Mouse (Mus musculus) skeletal muscle tissue, adult 2 months (tissue): Measurements from ENCODE around the gene Tll1.

ENCODE experiments used
- DNase-seq: peaks from one replicate; pipeline ENCODE4 v3.0.0-alpha.2; 2012; ENCODE audit warnings: low read depth, low spot score

Tll1 gene

DNA sequence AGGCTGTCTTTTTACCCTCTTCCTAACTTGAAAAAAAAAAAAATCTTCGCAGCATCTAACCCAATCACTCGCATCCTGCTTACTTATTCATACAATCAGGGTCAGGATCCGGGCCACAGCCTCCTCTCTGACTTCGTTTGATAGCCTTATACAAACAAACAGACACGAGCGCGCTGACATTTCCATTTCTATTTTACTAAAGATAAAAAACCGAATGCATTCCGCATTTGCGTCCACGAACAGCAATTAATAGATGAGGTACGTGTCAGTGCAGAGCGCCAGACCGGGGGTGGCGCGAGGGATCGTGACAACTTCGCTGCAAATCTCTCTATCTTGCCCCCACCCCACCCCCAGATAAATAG lies at the start of gene Tll1:
TSS of gene Tll1 (minus strand) at position 248 of the 362 bp plus-strand sequence.
- no peak for DNase-seq

DNA sequence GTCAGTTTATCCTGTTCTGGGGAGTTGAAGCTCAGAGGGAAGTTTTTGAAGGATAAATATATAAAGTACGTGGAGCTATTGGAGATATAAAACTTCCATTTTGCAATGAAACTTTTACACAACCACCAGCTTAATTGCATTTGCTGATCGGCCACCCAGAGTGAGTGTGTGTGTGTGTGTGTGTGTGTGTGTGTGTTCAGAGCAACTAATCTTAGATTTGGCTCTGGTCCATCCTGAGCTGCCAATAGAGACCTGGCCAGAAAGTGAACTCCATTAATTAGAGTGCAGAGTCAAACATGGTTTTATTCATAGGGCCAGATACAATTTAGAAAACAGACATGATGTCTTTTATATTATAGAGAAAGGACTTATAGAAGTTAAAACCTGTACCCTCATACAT lies 32.6 kb upstream of the Tll1 start:
- DNase-seq = no peak

- no peak for DNase-seq
Observed at GRCm38 (mm10) chr8:64221600-64221999, 15.5 kb upstream of the Tll1 start.

GRCm38 (mm10) chr8:64217644-64218043 lies 11.6 kb upstream of the Tll1 start:
- no peak for DNase-seq

DNA sequence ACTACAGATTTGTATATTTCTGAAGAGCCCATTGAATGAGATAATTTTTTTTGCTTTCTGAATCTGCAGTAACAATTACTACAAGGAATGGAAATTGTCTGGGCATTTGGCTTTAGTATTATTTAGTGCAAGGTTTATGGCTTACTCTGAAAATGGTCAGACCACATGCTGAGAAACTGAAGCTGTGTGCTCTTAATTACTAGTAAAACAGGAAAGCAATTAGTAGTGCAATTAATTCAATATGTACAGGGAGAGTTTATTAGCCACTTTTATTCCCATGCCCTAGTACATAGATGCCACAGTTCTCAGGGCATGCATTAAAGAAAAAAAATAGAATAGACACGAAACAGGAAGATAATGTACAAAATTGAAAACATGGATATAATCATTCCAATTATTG lies 10.2 kb upstream of the Tll1 start:
- DNase-seq = no peak

GRCm38 (mm10) chr8:64215374-64215773 lies 9.3 kb upstream of the Tll1 start:
- no peak for DNase-seq

- no peak for DNase-seq
Observed at GRCm38 (mm10) chr8:64214906-64215305, 8.8 kb upstream of the Tll1 start.

DNA sequence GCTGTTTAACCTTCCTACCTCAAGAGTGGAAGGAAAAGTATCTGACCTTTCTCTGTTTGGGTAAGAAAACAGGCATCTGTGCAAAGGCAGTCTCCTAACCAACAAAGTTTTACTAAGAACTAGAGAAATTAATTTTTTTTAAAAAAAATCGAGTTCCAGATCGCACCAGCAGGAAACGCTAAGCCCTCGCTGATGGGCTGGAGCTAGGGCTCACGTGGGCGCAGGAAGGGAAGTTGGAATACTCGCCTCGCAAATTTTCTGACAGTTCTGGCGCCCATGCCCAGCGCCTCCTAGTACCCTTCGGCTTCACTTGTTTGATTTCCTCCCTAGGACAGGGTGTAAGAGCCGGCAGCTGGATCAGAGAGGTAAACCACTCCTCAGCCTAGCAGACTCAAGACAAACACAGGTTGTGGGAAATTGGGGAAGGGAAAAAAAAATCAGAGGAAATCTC lies 365 bp upstream of the Tll1 start:
- DNase-seq = no peak

- no peak for DNase-seq
Observed at GRCm38 (mm10) chr8:64205321-64206023, 599 bp downstream of the Tll1 start.

DNA sequence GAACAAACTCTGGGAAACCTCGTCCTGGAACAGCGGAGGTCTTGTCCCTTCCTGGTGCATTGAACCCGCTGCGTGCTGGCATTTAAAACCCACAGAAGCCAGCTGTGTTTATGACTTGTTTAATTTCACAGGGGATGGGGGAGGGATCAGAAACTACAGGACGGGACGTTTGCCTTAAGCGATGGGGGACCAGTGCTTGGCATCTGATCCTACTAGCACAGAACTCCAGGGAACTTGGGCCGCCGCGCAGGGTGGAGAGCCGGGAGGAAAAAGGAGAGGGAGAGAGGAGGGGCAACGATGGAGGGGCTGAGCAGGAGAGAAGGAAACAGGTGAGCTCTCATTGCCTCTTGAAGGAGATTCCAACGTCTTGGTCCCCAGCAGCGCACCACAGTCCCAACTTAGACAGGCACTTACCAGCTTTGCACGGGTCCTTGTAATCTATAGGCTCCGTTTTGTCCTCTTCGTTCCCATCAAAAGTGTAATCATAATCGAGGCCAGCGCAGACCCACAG lies 1.2 kb downstream of the Tll1 start:
- no peak for DNase-seq

DNA sequence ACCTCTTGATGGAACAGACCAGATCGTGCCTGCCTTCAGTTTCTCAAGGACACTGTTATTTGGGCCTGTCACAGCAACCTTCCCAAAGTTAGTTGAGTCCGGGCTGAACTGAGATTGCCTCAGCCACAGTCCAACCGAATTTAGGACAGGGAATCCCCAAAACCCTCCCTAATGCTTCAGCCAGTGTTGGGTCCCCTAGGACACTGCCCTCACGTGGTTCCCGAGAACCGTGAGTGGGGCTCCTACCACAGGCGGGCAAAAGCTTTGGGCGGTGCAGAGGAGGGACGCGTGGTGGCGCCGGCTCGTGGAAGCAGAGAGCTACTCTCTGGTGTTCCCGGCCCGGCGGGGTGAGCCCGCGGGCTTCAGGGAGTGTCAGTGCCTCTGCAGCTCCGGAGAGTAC lies 1.9 kb downstream of the Tll1 start:
- DNase-seq = peak; percentile 41

GRCm38 (mm10) chr8:64198326-64198725 lies 7.7 kb downstream of the Tll1 start:
- no peak for DNase-seq

- DNase-seq = no peak
Observed at GRCm38 (mm10) chr8:64193421-64193820, 12.7 kb downstream of the Tll1 start.

DNA sequence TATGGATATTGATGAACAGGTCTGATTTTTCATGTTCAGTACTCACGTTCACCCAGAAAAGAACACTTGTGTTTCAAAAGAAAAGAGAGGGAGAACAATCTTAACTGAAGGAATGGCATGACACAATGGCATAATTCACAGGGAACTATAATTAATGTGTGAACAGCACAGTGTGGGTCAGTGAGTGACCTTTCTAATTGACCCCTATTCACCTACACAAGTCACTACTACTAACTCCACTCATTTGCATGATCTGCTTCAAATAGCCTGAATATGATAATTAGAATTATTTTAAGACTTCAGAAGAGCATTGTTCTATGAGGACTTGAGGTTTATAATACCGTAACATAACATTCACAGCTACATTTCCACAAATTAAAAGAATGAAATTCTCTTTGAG lies 18.2 kb downstream of the Tll1 start:
- no peak for DNase-seq

GRCm38 (mm10) chr8:64176931-64177330 lies 29.1 kb downstream of the Tll1 start:
- DNase-seq = no peak

GRCm38 (mm10) chr8:64174916-64175315 lies 31.2 kb downstream of the Tll1 start:
- no peak for DNase-seq

GRCm38 (mm10) chr8:64173759-64174158 lies 32.3 kb downstream of the Tll1 start:
- no peak for DNase-seq

GRCm38 (mm10) chr8:64152899-64153891 lies 52.9 kb downstream of the Tll1 start:
- DNase-seq = no peak

DNA sequence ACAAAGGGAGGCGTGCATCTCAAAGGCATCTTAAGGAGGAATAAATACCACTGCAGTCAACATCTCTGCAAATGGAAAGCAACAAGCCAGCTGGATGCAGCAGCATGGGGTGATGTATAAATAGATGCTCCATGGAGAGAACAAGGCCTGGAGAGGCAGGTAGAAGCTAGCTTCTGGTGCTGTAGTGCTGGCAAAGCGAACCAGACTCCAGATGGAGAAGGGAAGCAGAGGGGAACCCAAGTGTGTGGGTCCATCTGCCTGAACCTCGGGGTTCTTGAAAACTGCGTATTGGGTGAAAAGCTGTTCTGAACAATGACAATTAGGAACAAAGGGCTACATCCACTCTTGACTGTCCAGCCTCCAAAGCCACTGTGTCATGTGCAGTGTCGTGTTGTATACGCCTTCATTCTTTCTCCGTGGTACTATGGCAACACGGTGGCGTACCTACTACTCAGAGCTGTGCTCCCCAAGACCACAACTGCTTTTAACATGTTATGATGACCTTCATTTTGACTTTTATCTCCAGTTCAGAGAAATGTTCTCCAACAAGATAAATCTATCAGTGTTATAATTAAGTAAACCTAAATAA lies 53.8 kb downstream of the Tll1 start:
- no peak for DNase-seq

- no peak for DNase-seq
Observed at GRCm38 (mm10) chr8:64136593-64136992, 69.5 kb downstream of the Tll1 start.

DNA sequence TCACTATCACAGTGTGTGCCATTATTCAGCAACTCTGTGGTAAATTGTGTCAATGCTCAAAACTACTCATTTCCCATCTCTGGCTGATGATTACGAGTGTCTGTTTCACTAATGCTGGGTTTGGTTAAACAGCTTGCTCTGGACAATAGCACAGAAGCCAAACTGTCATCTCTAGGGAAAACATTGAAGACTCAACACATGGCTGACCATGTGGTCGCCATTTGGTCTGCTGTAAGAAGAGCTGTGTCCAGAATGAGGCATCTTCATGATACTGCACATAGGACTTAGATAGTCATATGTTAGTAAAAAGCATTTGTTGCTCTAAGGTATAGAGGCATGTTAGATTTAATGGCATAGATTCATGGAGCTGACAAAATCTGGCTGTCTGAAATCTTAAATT lies 98.9 kb downstream of the Tll1 start:
- DNase-seq = peak; percentile 3

- DNase-seq = no peak
Observed at GRCm38 (mm10) chr8:64073396-64073795, 132.7 kb downstream of the Tll1 start.
